In genomic region chr5:124432398-124433012, GRCm38 (mm10) we compare ENCODE assay signal across 8 mouse cellular contexts. TPM values are rescaled to one million over a fixed set of nuclear protein-coding genes. Genes with fewer than 3 reads are reported as not detected.
DNase-seq lines count a peak whose midpoint lies in the region; ATAC-seq lines count a peak whose summit lies in the region.

No protein-coding gene starts in this region.

- no peaks in the 10 kb centered on the region for H3K27me3 ChIP-seq in embryonic facial prominence, embryonic 13.5 days
- H3K27me3 ChIP-seq in liver, embryonic 15.5 days, result no peaks in the 10 kb centered on the region
- no peaks in the 10 kb centered on the region for H3K27me3 ChIP-seq in neural tube, embryonic 11.5 days (ENCODE audit: control insufficient read depth, insufficient read depth, low read length)

- H3K36me3 ChIP-seq in embryonic facial prominence, embryonic 13.5 days, result no peaks in the 10 kb centered on the region
- H3K36me3 ChIP-seq in liver, embryonic 15.5 days (replicated peaks), result no peaks in the 10 kb centered on the region
- no peaks in the 10 kb centered on the region for H3K36me3 ChIP-seq in neural tube, embryonic 11.5 days (ENCODE audit: control insufficient read depth, insufficient read depth, low read length)

- peak; percentile 85 for DNase-seq in CD4-positive, CD25-positive, alpha-beta regulatory T cell, adult 2 months (ENCODE audit: low read depth, low spot score)
- peak; percentile 80 for DNase-seq in heart, postnatal 4 days
- peak; percentile 76 to 86 for DNase-seq in kidney, postnatal 36 days
- peak; percentile 60 for DNase-seq in neural tube, embryonic 11.5 days (ENCODE audit: low spot score)
- peak; percentile 77 for DNase-seq in thymus, postnatal 25 days

- peak; percentile 88 for ATAC-seq in activated CD4-positive, CD25-positive, alpha-beta regulatory T cell, adult 4 months
- 0 out of 2 replicates have a peak, but pooled peaks have one; percentile 52 for ATAC-seq in embryonic facial prominence, embryonic 13.5 days (ENCODE audit: insufficient number of reproducible peaks, insufficient read depth, low FRiP score, low TSS enrichment, low read depth)
- ATAC-seq in liver, embryonic 15.5 days (ENCODE audit: insufficient read depth), result 0 out of 2 replicates have a peak, but pooled peaks have one; percentile 43
- no peak; the same call in 1 of the 2 replicates for ATAC-seq in neural tube, embryonic 11.5 days (ENCODE audit: insufficient read depth, low FRiP score, low TSS enrichment)

- no peak overlapping the region for H3K4me3 ChIP-seq in embryonic facial prominence, embryonic 13.5 days
- H3K4me3 ChIP-seq in liver, embryonic 15.5 days (replicated peaks), result no peak overlapping the region
- no peak overlapping the region for H3K4me3 ChIP-seq in neural tube, embryonic 11.5 days (ENCODE audit: low read depth, low read length)

- H3K9ac ChIP-seq in embryonic facial prominence, embryonic 13.5 days, result no peak overlapping the region
- H3K9ac ChIP-seq in liver, embryonic 15.5 days, result no peak overlapping the region
- H3K9ac ChIP-seq in neural tube, embryonic 11.5 days (ENCODE audit: low read length), result no peak overlapping the region

- no peak overlapping the region for H3K27ac ChIP-seq in embryonic facial prominence, embryonic 13.5 days
- no peak overlapping the region for H3K27ac ChIP-seq in liver, embryonic 15.5 days (replicated peaks)
- no peak overlapping the region for H3K27ac ChIP-seq in neural tube, embryonic 11.5 days (ENCODE audit: low read depth, low read length)

- H3K4me2 ChIP-seq in embryonic facial prominence, embryonic 13.5 days, result no peak overlapping the region
- H3K4me2 ChIP-seq in liver, embryonic 15.5 days, result no peak overlapping the region
- H3K4me2 ChIP-seq in neural tube, embryonic 11.5 days (ENCODE audit: low read depth), result no peak overlapping the region

- H3K4me1 ChIP-seq in embryonic facial prominence, embryonic 13.5 days, result no peaks in the 10 kb centered on the region
- no peaks in the 10 kb centered on the region for H3K4me1 ChIP-seq in liver, embryonic 15.5 days (replicated peaks)
- no peaks in the 10 kb centered on the region for H3K4me1 ChIP-seq in neural tube, embryonic 11.5 days (ENCODE audit: control insufficient read depth, insufficient read depth, low read length)

- H3K9me3 ChIP-seq in embryonic facial prominence, embryonic 13.5 days, result no peaks in the 10 kb centered on the region
- H3K9me3 ChIP-seq in liver, embryonic 15.5 days (replicated peaks), result no peaks in the 10 kb centered on the region
- no peaks in the 10 kb centered on the region for H3K9me3 ChIP-seq in neural tube, embryonic 11.5 days (ENCODE audit: control insufficient read depth, low read length)

RNA-seq across cellular contexts. Expression of gene Sbno1, which starts 6.7 kb away (rescaled TPM):
- polyA plus RNA-seq in activated CD4-positive, CD25-positive, alpha-beta regulatory T cell, adult 4 months (2017; shearing (Covaris generic)), result 100 to 1,000 TPM; 135 to 152 TPM
- 93.7 and 97.7 TPM in 2 replicates for polyA plus RNA-seq in embryonic facial prominence, embryonic 13.5 days (2015; fragmentation: Nextera tagmentation; extraction: Ambion mirVana)
- total RNA-seq in heart, postnatal 4 days (2021), result 10 to 100 TPM; 72.7 to 76.8 TPM
- polyA plus RNA-seq in liver, embryonic 15.5 days (2015; fragmentation: Nextera tagmentation; extraction: Ambion mirVana), result 35.0 and 35.3 TPM in 2 replicates
- polyA plus RNA-seq in neural tube, embryonic 11.5 days (2014; fragmentation: Nextera tagmentation; extraction: Ambion mirVana), result 87.0 and 88.2 TPM in 2 replicates

RNA-seq across cellular contexts. Expression of gene Kmt5a, which starts 7.2 kb away (rescaled TPM):
- 10 to 100 TPM; 23.4 to 26.8 TPM for polyA plus RNA-seq in activated CD4-positive, CD25-positive, alpha-beta regulatory T cell, adult 4 months (2017; shearing (Covaris generic))
- polyA plus RNA-seq in embryonic facial prominence, embryonic 13.5 days (2015; fragmentation: Nextera tagmentation; extraction: Ambion mirVana), result 43.4 and 45.5 TPM in 2 replicates
- total RNA-seq in heart, postnatal 4 days (2021), result 100 to 1,000 TPM; 130 to 132 TPM
- polyA plus RNA-seq in liver, embryonic 15.5 days (2015; fragmentation: Nextera tagmentation; extraction: Ambion mirVana), result 60.1 and 67.9 TPM in 2 replicates
- 115 and 121 TPM in 2 replicates for polyA plus RNA-seq in neural tube, embryonic 11.5 days (2014; fragmentation: Nextera tagmentation; extraction: Ambion mirVana)

RNA-seq across cellular contexts. Expression of gene Rilpl2, which starts 45.7 kb away (rescaled TPM):
- 10 to 100 TPM; 69.3 to 73.3 TPM for polyA plus RNA-seq in activated CD4-positive, CD25-positive, alpha-beta regulatory T cell, adult 4 months (2017; shearing (Covaris generic))
- 39.8 and 40.1 TPM in 2 replicates for polyA plus RNA-seq in embryonic facial prominence, embryonic 13.5 days (2015; fragmentation: Nextera tagmentation; extraction: Ambion mirVana)
- total RNA-seq in heart, postnatal 4 days (2021), result 10 to 100 TPM in 1 of 2 experiments, 1 to 10 TPM in 1; 8.3 to 10.9 TPM
- polyA plus RNA-seq in liver, embryonic 15.5 days (2015; fragmentation: Nextera tagmentation; extraction: Ambion mirVana), result 8.9 and 9.5 TPM in 2 replicates
- polyA plus RNA-seq in neural tube, embryonic 11.5 days (2014; fragmentation: Nextera tagmentation; extraction: Ambion mirVana), result 19.0 and 20.9 TPM in 2 replicates

RNA-seq across cellular contexts. Expression of gene Snrnp35, which starts 50.4 kb away (rescaled TPM):
- polyA plus RNA-seq in activated CD4-positive, CD25-positive, alpha-beta regulatory T cell, adult 4 months (2017; shearing (Covaris generic)), result 10 to 100 TPM in 1 of 2 experiments, 1 to 10 TPM in 1; 5.0 to 12.3 TPM
- 25.9 and 28.3 TPM in 2 replicates for polyA plus RNA-seq in embryonic facial prominence, embryonic 13.5 days (2015; fragmentation: Nextera tagmentation; extraction: Ambion mirVana)
- 10 to 100 TPM; 19.3 to 23.5 TPM for total RNA-seq in heart, postnatal 4 days (2021)
- polyA plus RNA-seq in liver, embryonic 15.5 days (2015; fragmentation: Nextera tagmentation; extraction: Ambion mirVana), result 10.5 and 10.8 TPM in 2 replicates
- 14.7 TPM in 2 replicates for polyA plus RNA-seq in neural tube, embryonic 11.5 days (2014; fragmentation: Nextera tagmentation; extraction: Ambion mirVana)
